Mouse (Mus musculus): Measurements from ENCODE around the gene Cdc40. TPM values are rescaled to one million over a fixed set of nuclear protein-coding genes. Genes with fewer than 3 reads are reported as not detected.

Cdc40 gene
- 10 to 100 TPM; 24.1 to 28.8 TPM for total RNA-seq (2021)
- long read RNA-seq, experiment 1, transcript Cdc40-201 (15 exons, 3,534 nt), result major isoform, 5 of 14 reads
- long read RNA-seq, experiment 1, partial matches to known transcripts, result 8 of 14 reads
- long read RNA-seq, experiment 1, other reads (novel, unspliced or antisense), result 1 of 14 reads
- long read RNA-seq, experiment 2, partial matches to known transcripts, result 1 of 7 reads
- long read RNA-seq, experiment 2, other reads (novel, unspliced or antisense), result 3 of 7 reads

DNA sequence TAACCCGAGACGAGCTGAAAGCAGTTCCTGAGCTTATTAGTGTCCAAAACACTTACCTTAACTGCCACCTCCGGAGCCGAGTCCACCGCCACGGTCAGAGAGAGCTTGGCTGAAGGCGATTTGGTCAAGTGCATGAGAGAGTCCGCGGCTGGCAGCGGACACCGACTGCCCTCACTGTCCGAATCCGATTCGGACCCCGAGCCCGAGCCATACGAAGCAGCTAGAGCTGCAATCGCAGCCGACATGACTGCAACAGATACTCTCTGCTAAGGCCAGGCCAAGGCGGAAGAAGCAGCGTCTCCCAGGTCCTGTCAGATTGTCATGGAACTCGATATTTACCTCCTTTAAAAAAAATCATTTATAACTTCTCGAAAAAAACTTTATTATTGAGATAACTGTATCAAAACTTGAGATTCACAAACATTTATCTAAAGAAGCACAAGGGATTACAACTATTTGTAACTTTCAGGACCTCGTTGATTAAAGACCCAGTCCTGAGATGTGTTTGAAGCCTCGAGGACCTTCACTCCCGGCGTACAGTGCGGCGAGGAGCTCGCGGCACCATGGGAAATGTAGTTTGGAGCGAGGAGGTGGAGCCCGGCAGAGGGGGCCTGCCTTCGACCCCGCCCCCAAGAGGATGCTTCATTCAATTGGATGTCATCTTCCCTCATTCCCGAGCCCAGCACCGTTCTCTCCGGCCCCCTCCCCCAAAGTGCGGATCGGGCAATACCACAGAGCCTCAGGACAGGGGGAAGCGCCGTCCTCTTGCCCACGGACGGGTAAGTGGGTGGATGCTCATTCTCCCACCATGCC is at the start of gene Cdc40, which contains the start of gene Wasf1:
Gene Cdc40 (minus strand): TSS at position 481 of the 813 bp plus-strand sequence.
Gene Wasf1 (plus strand): TSS at position 645 of the 813 bp plus-strand sequence.
- peak; percentile 98 to 99 for DNase-seq

DNA sequence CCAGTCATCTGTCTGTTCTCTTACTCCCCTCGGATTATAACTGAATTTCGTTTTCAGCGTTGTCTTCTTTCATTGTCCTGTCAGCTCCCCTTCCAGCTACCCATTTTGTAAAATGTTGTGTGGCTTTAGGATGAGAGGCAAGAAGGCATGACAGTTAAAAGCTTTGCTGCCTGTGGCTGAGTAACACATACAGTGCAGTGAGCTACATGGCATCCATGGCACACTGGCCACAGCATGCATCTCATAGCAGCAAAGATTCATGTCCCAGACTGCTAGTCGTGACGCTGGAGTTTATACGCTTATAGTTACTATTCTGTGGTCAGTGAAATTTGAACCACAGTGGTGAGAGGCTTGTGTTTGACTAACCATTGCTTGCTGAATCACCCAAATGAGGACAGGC is 36.4 kb upstream of the Cdc40 start:
- no peak for DNase-seq

DNA sequence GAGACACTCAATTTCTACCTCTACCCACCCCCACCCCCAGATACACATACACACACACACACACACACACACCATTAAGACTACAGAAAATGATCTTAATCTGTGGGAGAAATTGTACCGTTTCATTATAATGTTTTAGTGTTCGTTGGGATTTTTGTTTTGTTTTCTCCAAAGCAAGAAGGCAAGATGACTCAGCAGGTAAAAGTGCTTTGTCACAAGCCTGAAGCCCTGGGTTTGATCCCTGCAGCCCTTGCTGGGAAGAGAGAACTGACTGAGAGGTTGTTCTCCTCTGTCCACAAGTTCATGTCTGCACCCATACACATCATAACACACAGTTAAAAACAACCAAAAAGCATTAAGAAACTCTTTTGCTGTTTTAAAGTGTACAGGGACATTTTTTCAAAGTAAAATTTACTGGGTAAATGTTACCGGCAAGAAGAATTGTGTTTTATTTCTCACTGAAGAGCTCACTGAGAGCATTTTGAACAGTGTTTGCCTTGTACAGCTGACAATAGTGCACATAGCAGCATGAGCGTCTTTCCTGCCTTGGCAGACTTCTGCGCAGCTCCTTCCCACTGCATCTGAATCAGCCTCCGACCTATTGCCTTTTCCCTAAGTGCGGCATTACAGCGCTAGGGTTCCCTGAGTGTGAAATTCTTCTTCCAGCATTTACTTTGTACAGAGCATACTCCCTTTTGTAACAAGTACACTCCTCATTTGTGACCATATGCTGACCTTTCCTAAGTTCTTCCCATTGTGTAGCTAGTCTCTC is 35.7 kb upstream of the Cdc40 start:
- no peak for DNase-seq

DNA sequence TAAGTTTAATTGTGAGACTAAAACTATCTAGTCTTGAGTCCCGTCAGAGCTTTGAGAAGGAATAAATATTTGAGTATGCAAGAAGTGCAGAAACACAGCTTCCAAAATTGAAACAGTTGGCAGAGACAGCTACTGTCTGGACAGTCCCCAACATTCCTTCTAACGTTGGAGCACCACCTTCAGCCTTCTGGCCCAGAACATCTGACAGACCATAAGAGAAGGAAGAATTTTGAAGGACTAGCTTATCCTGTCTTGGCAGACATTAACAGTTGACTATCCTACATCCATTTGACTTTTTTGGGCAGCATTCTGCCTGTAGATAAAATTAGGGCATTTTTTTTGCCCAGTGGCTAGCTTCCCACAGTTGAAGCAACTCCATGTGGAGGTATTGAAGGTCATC is 32.1 kb upstream of the Cdc40 start:
- no peak for DNase-seq

DNA sequence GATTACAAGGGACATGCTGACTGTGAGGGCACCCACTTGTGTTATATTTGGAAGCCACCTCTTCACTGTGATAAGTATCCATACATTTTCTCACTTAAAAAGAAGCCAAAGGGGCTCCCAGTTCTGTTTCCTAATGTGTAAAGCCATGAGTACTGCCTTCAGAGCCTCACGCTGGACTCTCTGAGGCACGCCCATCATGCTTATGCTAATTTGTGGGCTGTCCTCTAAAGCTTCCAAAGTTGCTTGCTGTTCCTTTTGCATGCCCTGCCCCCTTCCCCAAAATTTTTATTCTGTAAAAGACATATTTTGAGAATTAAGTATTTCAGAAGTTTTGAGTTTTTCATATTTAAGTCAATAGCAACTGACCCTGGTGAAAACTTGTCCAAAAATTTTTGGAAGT is 27.7 kb upstream of the Cdc40 start:
- no peak for DNase-seq

DNA sequence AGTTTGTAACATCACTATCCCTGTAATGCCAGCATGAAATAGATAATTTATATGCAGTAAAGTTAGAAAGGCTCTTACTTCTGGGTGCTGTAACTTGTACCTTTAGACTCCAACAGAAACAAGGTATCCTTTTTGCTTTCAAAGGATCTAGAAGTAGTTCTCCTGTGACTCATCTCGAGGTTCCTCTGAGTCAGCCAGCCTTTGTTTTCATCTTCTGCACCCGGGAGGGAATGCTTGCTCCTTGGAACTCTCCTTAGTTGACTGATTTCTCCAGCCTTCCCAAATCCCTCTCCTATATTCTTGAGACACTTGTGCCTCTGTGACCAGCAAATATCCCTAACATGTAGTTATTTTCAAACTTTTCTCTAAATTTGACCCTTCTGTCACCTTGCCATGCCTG is 25.5 kb upstream of the Cdc40 start:
- DNase-seq, result peak in 1 of 2 experiments; percentile 12

DNA sequence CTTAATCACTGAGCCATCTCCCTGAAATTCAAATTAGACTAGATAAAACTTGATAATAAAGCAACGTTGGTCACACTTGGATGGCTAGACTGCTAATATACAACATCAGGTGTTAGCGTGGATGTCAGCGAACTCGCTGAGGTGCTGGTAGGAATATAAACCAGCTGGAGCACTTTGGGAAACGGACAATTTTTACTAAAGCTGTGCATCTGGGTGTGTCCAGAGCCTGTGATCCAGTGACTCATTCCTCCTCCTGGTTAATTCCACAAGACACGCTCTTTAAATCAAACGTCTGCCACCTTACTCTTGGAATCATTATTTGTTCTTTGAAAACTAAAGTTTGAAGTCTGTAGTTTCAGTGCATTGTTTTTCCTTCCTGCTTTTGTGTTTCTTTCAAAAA is 23.7 kb upstream of the Cdc40 start:
- DNase-seq, result no peak

DNA sequence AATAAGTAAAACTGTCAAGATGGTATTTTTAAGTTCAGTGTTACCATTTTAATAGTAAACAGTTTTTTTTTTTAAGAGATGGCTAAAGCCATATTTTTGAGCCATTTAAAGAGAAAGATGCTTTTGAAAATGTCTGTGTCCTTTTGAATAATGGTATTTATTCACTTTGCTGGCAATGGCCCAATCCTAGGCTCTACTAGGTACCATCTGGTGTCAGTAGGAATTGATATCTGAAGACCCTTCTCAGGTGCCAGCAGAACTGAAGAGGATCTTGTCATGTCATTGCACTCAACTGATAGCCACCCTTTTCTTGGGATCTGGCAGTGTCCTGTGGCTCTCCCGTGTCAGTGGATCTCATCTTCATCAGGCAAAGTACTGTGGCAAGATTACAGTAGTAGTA is 23.0 kb upstream of the Cdc40 start:
- DNase-seq, result no peak

DNA sequence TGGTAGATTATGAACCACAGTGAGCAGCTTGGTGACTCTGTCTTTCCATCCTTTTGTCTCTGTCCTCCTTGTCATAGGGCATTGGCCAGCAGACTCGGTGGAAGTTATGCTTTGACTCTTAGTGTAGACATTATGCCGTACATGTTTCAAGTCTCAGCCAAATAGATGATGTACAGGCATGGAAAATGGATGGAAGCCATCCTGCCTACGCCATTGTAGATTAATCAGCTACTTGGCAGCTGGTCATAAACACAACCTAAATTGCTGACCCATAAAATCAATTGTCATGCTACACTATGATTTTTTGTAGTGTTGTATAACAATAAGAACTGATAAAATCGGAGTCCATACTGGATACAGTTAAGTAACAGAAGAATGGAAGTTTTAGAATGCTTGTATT is 18.7 kb upstream of the Cdc40 start:
- DNase-seq, result no peak

DNA sequence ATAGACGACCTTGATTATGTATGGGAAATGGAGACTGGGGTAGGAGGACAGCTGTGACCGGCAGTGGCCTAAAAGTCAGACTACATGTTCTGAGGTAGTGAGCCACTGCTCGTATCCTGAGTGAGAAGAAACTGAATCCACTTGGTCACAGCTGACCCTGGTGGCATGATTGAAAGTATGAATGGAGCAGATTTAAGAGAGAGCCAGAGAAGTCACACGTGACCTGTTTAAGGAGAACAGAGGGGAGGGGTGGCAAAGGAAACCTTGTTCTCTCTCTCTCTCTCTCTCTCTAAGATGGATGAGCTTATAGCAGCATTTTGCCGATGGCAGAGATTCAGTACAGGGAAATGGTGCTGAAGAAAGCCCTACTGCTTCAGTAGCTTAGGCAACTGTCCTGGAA is 13.5 kb upstream of the Cdc40 start:
- DNase-seq, result no peak

DNA sequence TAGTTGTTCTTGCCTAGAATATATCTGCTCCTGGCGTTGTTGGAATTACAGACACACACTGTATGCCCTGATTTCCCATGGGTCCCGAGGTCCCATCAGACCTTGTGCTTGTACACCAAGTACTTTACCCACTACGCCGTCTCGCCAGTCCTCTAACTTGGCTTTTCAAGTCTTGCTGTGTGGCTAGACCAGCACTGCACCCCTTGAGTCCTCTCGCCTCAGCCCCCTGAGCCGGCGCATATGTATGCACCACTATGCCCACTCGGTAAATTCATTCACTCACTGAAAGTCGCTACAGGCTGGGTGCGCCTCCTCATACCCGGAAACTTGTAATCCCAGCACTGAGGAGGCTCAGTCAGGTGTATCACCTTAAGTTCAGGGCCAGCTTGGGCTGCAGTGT is 12.7 kb upstream of the Cdc40 start:
- DNase-seq, result no peak

DNA sequence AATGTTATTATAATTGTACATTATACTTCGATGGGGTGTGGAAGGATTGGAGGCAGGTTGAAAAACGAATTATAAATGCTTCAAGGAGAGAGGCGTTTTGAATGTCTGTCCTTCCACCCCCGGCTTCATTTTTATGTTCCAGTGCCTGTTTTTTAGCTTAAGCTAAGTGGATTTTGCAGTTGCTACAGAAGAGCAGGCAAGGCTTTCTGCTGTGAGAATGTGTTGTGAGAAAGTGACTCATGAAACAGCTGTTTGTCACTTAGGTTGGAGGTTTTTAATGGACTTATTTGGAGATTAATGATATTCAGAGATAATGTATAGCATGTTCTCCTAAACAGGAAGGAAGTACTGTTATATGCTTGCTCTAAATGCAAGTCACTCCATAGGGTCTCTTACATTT is 6.0 kb upstream of the Cdc40 start:
- DNase-seq, result no peak

DNA sequence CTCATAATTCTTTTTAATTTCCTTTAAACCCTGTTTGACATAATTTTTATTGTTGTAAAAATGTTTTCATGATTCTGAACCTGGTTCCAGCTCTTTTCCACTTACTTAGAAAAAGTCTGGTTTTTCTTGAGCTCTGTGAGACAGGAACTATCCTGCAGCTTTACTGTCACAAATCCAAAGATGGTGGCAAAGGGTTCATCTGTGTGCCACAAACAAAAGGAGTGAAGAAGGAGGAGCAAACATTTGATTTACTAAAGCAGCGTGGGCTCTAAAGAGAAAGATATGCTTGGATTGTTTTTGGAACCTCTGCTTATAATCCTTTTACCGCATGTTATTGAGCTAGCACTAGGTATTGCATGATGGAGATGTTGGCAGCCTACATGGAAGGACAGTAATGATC is 4.2 kb upstream of the Cdc40 start:
- no peak for DNase-seq

DNA sequence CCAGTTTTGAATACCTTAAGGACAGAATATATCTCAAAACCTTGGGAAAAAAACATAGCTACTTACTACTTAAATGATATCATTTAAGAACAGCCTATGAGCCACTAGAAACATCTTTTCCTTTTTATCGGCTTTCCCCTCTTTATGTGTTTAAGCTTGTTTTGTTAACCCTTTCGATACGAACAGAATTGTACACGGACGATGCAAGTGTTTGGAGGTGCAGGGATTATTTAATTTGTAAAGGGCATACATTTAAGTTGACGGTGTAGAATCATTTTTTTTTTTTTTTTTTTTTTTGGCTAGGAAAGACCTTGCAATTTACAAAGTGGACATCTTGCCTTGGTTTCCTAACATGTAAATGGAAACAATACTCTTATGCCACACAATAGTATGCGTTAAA is 2.3 kb upstream of the Cdc40 start:
- DNase-seq, result no peak

DNA sequence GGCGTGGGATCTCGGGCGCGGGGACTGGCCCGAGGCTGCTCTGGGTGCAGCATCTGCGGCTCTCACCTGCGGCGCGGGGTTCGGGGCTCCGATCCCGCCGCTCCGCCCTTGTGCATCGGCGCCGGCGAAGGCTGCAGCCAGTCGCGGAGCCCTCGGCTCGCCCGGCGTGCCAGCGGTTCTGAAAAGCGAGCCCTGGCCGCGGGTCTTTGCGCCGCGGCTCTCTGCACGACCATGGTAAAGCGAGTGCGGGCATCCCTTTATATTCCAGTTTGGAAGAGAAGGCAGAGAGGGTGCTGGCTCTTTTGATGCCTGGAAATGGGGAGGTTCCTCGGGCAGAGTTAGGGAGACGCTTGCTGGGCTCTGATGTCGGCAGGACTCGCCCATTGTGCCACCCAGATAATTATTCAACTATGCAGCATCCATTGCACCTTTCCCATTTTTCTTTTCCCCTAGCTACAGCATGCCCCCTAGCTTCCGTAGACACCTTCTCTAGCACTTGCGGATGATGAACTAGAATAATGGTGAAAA is 1.2 kb upstream of the Cdc40 start:
- DNase-seq, result peak; percentile 39 to 48

DNA sequence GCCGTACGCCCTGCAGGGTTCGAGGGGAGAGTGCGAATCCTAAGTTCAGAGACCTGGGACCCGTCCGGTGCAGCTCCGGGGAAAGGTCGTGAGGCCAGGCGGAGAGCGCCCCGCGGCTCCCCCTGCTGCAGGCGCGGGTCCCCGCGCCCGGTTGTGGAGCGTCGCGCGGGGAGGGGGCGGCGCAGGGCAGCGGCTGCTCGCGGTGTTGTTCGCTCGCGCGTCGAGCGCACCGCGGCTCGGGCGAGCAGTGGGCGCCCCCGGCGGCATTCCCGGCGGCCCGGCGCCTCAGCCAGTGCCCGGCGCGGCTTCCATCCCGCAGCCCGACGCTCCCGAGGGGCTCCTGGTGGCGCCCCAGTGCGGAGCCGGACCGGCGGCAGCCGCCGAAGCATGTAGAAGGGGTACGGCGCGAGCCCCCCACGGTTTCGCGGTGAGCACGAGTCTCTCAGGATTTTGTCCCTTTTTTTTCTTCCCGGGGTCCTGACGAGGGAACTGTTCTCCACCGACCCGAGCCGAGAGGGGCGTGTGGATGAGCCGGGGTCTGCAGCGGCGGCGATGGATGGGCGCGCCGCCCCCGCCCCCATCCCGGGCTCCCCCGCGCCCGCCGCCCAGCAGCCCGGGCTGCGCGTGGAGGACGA is 650 bp upstream of the Cdc40 start:
- DNase-seq, result peak in 1 of 2 experiments; percentile 80

DNA sequence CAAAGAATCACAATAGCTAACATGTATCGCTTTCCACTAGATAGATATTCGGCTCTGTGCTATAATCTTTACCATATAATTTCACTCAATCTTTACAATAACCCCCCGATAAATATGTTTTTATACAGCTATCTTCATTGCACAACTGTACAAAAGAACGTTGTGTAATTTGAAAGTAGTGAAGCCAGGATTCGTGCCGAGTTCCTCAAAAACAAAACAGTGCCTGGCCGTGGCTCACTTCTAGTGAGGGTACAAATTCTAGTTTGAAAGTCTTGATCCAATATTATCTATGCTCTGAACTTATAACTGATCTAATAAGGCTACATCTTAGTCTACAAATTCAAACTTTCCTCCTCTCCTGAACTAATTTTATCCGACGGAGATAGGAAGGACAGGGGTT is 778 bp downstream of the Cdc40 start:
- no peak for DNase-seq

DNA sequence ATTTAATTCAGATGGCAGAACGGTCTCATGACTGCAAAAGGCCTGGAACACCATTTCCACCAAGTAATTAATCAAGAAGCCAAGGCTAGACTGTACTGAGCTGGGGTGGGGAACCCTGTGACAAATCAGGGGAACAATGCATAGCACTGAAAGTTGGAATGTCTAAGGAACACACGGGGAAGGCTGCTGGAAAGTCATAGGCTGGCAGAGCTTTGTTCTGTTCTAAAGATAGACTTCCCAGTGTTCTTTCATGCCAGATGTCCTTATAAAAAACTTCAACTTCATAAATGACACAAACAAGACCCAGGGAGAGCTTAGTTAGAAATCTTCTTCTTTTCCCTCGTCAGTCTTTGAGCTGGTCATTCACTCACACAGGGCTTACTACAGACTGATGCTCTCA is 1.9 kb downstream of the Cdc40 start:
- no peak for DNase-seq

DNA sequence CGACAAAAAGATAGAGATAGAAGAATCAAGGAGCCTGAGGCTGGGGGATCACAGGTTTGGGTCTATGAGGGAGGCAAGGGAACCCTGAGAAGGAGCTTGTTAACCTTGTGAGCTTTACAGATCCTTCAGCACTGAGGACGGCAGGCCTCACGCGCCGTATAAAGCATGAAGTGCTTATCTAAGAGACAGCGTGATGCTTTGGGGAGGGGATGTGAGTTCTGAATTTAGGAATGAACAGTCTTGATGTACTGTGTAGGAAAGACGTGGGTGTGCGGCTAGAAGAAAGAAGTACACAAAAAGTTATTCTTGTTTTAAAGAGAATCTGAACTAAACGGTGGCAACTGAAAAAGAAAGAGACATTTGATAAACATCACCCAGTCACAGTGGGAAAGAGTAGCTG is 3.1 kb downstream of the Cdc40 start:
- no peak for DNase-seq

DNA sequence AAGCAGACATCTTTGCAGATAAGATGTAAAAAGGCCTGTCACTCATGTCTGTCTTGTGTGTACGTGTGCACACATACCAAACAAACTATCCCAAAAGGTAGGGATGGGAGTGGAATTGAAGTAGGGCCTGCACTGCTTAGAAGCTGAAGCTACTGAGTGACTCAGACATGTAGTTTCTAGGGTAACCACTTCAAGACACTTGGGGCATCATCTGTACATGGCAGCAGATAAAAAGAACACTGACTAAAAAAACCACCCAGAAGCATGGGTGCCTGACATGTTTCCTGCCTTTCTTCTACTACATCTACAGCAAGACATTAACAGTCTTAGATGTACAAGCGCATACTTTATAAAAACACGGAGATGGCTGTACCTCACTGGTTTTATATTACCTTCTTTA is 4.9 kb downstream of the Cdc40 start:
- DNase-seq, result no peak

DNA sequence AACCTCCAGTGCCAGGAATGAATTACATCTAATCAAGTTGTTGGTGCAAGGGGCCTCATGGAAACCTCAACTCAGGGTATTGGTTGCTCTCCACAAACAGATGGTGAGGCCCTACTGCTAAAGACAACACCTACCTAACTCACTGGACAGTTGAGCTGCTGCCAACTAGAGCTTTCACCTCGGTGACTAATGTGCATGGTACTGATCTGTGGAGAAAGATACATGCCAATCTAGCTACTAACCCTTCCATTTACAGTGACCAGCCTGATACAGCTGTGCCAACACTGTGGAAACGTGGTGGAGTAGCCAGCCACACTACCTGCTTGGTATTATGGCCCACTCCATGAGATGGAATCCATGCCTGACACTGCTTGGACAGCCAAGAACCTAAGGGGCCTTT is 11.1 kb downstream of the Cdc40 start:
- DNase-seq, result no peak

DNA sequence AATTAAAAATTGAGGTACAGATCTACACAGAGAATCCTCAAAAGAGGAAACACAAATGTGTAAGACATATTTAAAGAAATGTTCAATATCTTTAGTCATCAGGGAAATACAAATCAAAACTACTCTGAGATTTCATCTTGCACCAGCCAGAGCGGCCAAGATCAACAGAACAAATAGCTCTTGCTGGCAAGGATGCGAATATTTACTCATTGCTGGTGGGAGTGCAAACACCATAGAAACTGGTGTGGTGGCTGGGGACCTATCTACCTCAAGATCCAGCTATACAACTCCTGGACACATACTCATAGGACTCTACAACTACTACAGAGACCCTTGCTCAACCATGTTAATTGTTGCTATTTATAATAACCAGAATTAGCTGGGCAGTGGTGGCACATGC is 11.8 kb downstream of the Cdc40 start:
- no peak for DNase-seq
